Mouse (Mus musculus) midbrain, postnatal 0 days (tissue): Measurements from ENCODE around the gene Piga. TPM values are rescaled to one million over a fixed set of nuclear protein-coding genes. Genes with fewer than 3 reads are reported as not detected.

Source experiments
- ATAC-seq: fragments of 200-750 bp; cut with Nextera tagmentation; 2 replicates; pipeline ENCODE4 v1.8.0; 2017; ENCODE audit warnings: moderate number of reproducible peaks, mild to moderate bottlenecking, moderate TSS enrichment, moderate library complexity; ENCODE audit not compliant: low FRiP score
- DNase-seq: peaks from one replicate; pipeline ENCODE4 v3.0.0-alpha.2; 2015; ENCODE audit warnings: low spot score
- H3K27ac ChIP-seq: fragments of 300-500 bp; sonication (generic); 2 replicates; pipeline ENCODE4 v1.5.1; 2014; ENCODE audit warnings: low read depth, mild to moderate bottlenecking, low read length, mixed read lengths
- H3K27me3 ChIP-seq: fragments of 300-500 bp; sonication (generic); 2 replicates; pipeline ENCODE4 v1.6.1; 2014; ENCODE audit warnings: low read length, control low read depth, mixed read lengths; ENCODE audit not compliant: insufficient read depth
- H3K36me3 ChIP-seq: fragments of 300-500 bp; sonication (generic); 2 replicates; pipeline ENCODE4 v1.6.1; 2014; ENCODE audit warnings: low read length, control low read depth, mixed read lengths; ENCODE audit not compliant: insufficient read depth
- H3K4me1 ChIP-seq: fragments of 300-500 bp; sonication (generic); 2 replicates; pipeline ENCODE4 v1.6.1; 2014; ENCODE audit warnings: mild to moderate bottlenecking, control low read depth, antibody characterized with exemption, low read length, mixed read lengths; ENCODE audit not compliant: insufficient read depth
- H3K4me2 ChIP-seq: fragments of 300-500 bp; sonication (generic); 2 replicates; pipeline ENCODE4 v1.6.1; 2014; ENCODE audit warnings: low read depth, mild to moderate bottlenecking, low read length, mixed read lengths; ENCODE audit not compliant: poor library complexity, severe bottlenecking
- H3K4me3 ChIP-seq: fragments of 300-500 bp; sonication (generic); 2 replicates; pipeline ENCODE4 v1.5.1; 2014; ENCODE audit warnings: low read depth, mild to moderate bottlenecking, low read length, moderate library complexity
- H3K9ac ChIP-seq: fragments of 300-500 bp; sonication (generic); replicated peaks from 2 replicates; pipeline ENCODE4 v1.6.1; 2014; ENCODE audit warnings: mild to moderate bottlenecking, low read length, moderate library complexity, mixed read lengths; ENCODE audit not compliant: poor library complexity, severe bottlenecking
- H3K9me3 ChIP-seq: fragments of 300-500 bp; sonication (generic); 2 replicates; pipeline ENCODE4 v1.6.1; 2016; ENCODE audit warnings: low read length, control low read depth
- CTCF ChIP-seq: IDR thresholded peaks from 2 replicates; pipeline ENCODE4 v1.5.1; 2016; ENCODE audit warnings: antibody characterized with exemption, mild to moderate bottlenecking
- WGBS: fragments of 180-500 bp; shearing (Covaris S2); extraction: QIAGEN DNeasy Blood & Tissue Kit; methylation state at CpG from one replicate; pipeline ENCODE4 v1.1.7; 2014; 5-methylcytosine and 5-hydroxymethylcytosine counted together
- polyA plus RNA-seq: library from polyadenylated mRNA; unstranded; fragments of >200 nt; fragmentation: Nextera tagmentation; extraction: Ambion mirVana; gene quantifications from 2 replicates; pipeline ENCODE4 v1.2.1, GENCODE M21; 2015
- total RNA-seq: library from RNA; depleted of rRNA; stranded (reverse); fragments of >200 nt; gene quantifications from 2 replicates; pipeline ENCODE4 v1.2.3, GENCODE M21; 2014; rRNA removed

The Piga gene
- total and polyA plus RNA-seq, 2 experiments from 2014 or later = 1.8 to 2.0 TPM

GRCm38 (mm10) chrX:164446835-164447681, 27.5 kb downstream of the Piga start:
- TF ChIP-seq CTCF = no peak
- Histone ChIP-seq H3K27me3 (no peaks in the 10 kb centered on the region; the same call in 1 of the 2 replicates), H3K9ac (no peak overlapping the region), H3K4me3 (no peak overlapping the region), H3K4me1 (no peaks in the 10 kb centered on the region), H3K27ac (no peak overlapping the region), H3K4me2 (no peak overlapping the region), H3K9me3 (no peaks in the 10 kb centered on the region), H3K36me3 (no peaks in the 10 kb centered on the region)
- WGBS = 92% methylated on average over 9 of the region's 9 CpGs
- ATAC-seq (no peak), DNase-seq (no peak)

GRCm38 (mm10) chrX:164447682-164448071, 28.1 kb downstream of the Piga start:
- H3K36me3 ChIP-seq = no peaks in the 10 kb centered on the region
- H3K27me3 ChIP-seq = no peaks in the 10 kb centered on the region; the same call in 1 of the 2 replicates
- H3K4me3 ChIP-seq = no peak overlapping the region
- H3K9ac ChIP-seq = no peak overlapping the region
- ATAC-seq (no peak), DNase-seq (no peak)
- H3K9me3 ChIP-seq = no peaks in the 10 kb centered on the region
- no peak overlapping the region for H3K4me2 ChIP-seq
- no peak overlapping the region for H3K27ac ChIP-seq
- WGBS = 83% methylated on average over 2 of the region's 2 CpGs
- no peak for TF ChIP-seq CTCF
- no peaks in the 10 kb centered on the region for H3K4me1 ChIP-seq

GRCm38 (mm10) chrX:164449201-164449600, 29.6 kb downstream of the Piga start:
- Histone ChIP-seq H3K4me3 (no peak overlapping the region), H3K4me2 (no peak overlapping the region), H3K4me1 (no peaks in the 10 kb centered on the region), H3K27ac (no peak overlapping the region), H3K27me3 (peaks cover 4% of the 10 kb centered on the region; the same call in 1 of the 2 replicates), H3K9ac (no peak overlapping the region), H3K9me3 (no peaks in the 10 kb centered on the region), H3K36me3 (no peaks in the 10 kb centered on the region)
- DNase-seq = peak; percentile 65
- 0 out of 2 replicates have a peak, but pooled peaks have one; percentile 31 for ATAC-seq
- 41% methylated on average over 3 of the region's 3 CpGs for WGBS
- peak; percentile 69 for TF ChIP-seq CTCF

- no peak for DNase-seq
- H3K4me1 ChIP-seq = no peaks in the 10 kb centered on the region
- no peak for ATAC-seq
- WGBS = 79% methylated on average over 6 of the region's 6 CpGs
- H3K9me3 ChIP-seq = no peaks in the 10 kb centered on the region
- no peaks in the 10 kb centered on the region for H3K36me3 ChIP-seq
- no peak overlapping the region for H3K4me3 ChIP-seq
- no peak for TF ChIP-seq CTCF
- no peak overlapping the region for H3K27ac ChIP-seq
- H3K27me3 ChIP-seq = no peaks in the 10 kb centered on the region
- no peak overlapping the region for H3K9ac ChIP-seq
- H3K4me2 ChIP-seq = no peak overlapping the region
Observed at GRCm38 (mm10) chrX:164459205-164459878, 39.8 kb downstream of the Piga start.

Other genes with a start within 250 kb of the Piga start
- gene Bmx, start 161.6 kb upstream of the Piga start, total RNA-seq = 0.42 and 0.93 TPM in 2 replicates
- 0.48 and 0.58 TPM in 2 replicates for gene Bmx, start 161.6 kb upstream of the Piga start, polyA plus RNA-seq
- 0.55 and 1.1 TPM in 2 replicates for gene Pir, start 150.4 kb upstream of the Piga start, total RNA-seq
- 3.2 and 5.6 TPM in 2 replicates for gene Pir, start 150.4 kb upstream of the Piga start, polyA plus RNA-seq
- 0.11 and 0.33 TPM in 2 replicates for gene Vegfd, start 46.4 kb upstream of the Piga start, total RNA-seq
- gene Vegfd, start 46.4 kb upstream of the Piga start, polyA plus RNA-seq = 0.10 and 0.13 TPM in 2 replicates
- not detected in 2 replicates for gene Asb11, start 17.2 kb downstream of the Piga start, total RNA-seq
- gene Asb11, start 17.2 kb downstream of the Piga start, polyA plus RNA-seq = not detected in 2 replicates
- gene Asb9, start 86.5 kb downstream of the Piga start, total RNA-seq = not detected in 2 replicates
- not detected in 2 replicates for gene Asb9, start 86.5 kb downstream of the Piga start, polyA plus RNA-seq